Mouse (Mus musculus): ENCODE results near the gene Zfp618. TPM values are rescaled to one million over a fixed set of nuclear protein-coding genes. Genes with fewer than 3 reads are reported as not detected.

Gene Zfp618
- polyA plus RNA-seq (2012; ENCODE audit: insufficient read depth, insufficient read length, low replicate concordance, missing spikeins), result not detected in 2 replicates

- no peak for TF ChIP-seq POLR2A (IDR thresholded peaks at IDR 0.05; ENCODE audit: insufficient read depth, low read depth, low read length)
- no peak for TF ChIP-seq CTCF (IDR thresholded peaks at IDR 0.05; ENCODE audit: insufficient read depth, low read depth, low read length)
- no peak within 1 kb of the TSS for H3K27ac ChIP-seq (ENCODE audit: insufficient read depth, low read depth, low read length)
- peak within 1 kb of the TSS; percentile 64 for H3K4me3 ChIP-seq (ENCODE audit: insufficient read depth, low read depth, low read length)
- WGBS, result 11% methylated on average over 86 of the region's 86 CpGs
- peaks cover 5% of the 10 kb centered on the region for H3K4me1 ChIP-seq (ENCODE audit: control insufficient read depth, insufficient read depth, low read length)
These were observed at the start of gene Zfp618 for GRCm38 (mm10) chr4:62965497-62966302. Zfp618 (plus strand) TSS chr4:62965573.

- H3K27ac ChIP-seq (ENCODE audit: insufficient read depth, low read depth, low read length), result no peak overlapping the region
- no peaks in the 10 kb centered on the region for H3K4me1 ChIP-seq (ENCODE audit: control insufficient read depth, insufficient read depth, low read length)
- no peak for TF ChIP-seq CTCF (IDR thresholded peaks at IDR 0.05; ENCODE audit: insufficient read depth, low read depth, low read length)
- TF ChIP-seq POLR2A (IDR thresholded peaks at IDR 0.05; ENCODE audit: insufficient read depth, low read depth, low read length), result no peak
- 93% methylated on average over 8 of the region's 8 CpGs for WGBS
- no peak overlapping the region for H3K4me3 ChIP-seq (ENCODE audit: insufficient read depth, low read depth, low read length)
These were observed 48.3 kb upstream of the Zfp618 start for GRCm38 (mm10) chr4:62917056-62917455.

- Histone ChIP-seq H3K4me3 (ENCODE audit: insufficient read depth, low read depth, low read length) (no peak overlapping the region), H3K4me1 (ENCODE audit: control insufficient read depth, insufficient read depth, low read length) (no peaks in the 10 kb centered on the region), H3K27ac (ENCODE audit: insufficient read depth, low read depth, low read length) (no peak overlapping the region)
- TF ChIP-seq CTCF (IDR thresholded peaks at IDR 0.05; ENCODE audit: insufficient read depth, low read depth, low read length), result no peak
- no peak for TF ChIP-seq POLR2A (IDR thresholded peaks at IDR 0.05; ENCODE audit: insufficient read depth, low read depth, low read length)
- 92% methylated on average over 4 of the region's 4 CpGs for WGBS
These were observed 31.6 kb upstream of the Zfp618 start for GRCm38 (mm10) chr4:62933798-62934197.

GRCm38 (mm10) chr4:62935589-62936218 lies 29.7 kb upstream of the Zfp618 start:
- no peak for TF ChIP-seq CTCF (IDR thresholded peaks at IDR 0.05; ENCODE audit: insufficient read depth, low read depth, low read length)
- no peak overlapping the region for H3K27ac ChIP-seq (ENCODE audit: insufficient read depth, low read depth, low read length)
- WGBS, result 71% methylated on average over 11 of the region's 11 CpGs

GRCm38 (mm10) chr4:62941961-62942892 lies 23.1 kb upstream of the Zfp618 start:
- no peak for TF ChIP-seq POLR2A (IDR thresholded peaks at IDR 0.05; ENCODE audit: insufficient read depth, low read depth, low read length)
- no peak for TF ChIP-seq CTCF (IDR thresholded peaks at IDR 0.05; ENCODE audit: insufficient read depth, low read depth, low read length)
- 30% methylated on average over 14 of the region's 14 CpGs for WGBS
- Histone ChIP-seq H3K4me3 (ENCODE audit: insufficient read depth, low read depth, low read length) (no peak overlapping the region), H3K4me1 (ENCODE audit: control insufficient read depth, insufficient read depth, low read length) (no peaks in the 10 kb centered on the region), H3K27ac (ENCODE audit: insufficient read depth, low read depth, low read length) (no peak overlapping the region)

More at GRCm38 (mm10) chr4:62935589-62936218, 29.7 kb upstream of the Zfp618 start:
- H3K4me3 ChIP-seq (ENCODE audit: insufficient read depth, low read depth, low read length), result no peak overlapping the region
- no peaks in the 10 kb centered on the region for H3K4me1 ChIP-seq (ENCODE audit: control insufficient read depth, insufficient read depth, low read length)

GRCm38 (mm10) chr4:62944326-62944879 lies 21.0 kb upstream of the Zfp618 start:
- WGBS, result 75% methylated on average over 4 of the region's 4 CpGs
- Histone ChIP-seq H3K4me1 (ENCODE audit: control insufficient read depth, insufficient read depth, low read length) (no peaks in the 10 kb centered on the region), H3K27ac (ENCODE audit: insufficient read depth, low read depth, low read length) (no peak overlapping the region), H3K4me3 (ENCODE audit: insufficient read depth, low read depth, low read length) (no peak overlapping the region)
- TF ChIP-seq CTCF (IDR thresholded peaks at IDR 0.05; ENCODE audit: insufficient read depth, low read depth, low read length) (peak; percentile 25; the same call in 1 of the 2 replicates), POLR2A (IDR thresholded peaks at IDR 0.05; ENCODE audit: insufficient read depth, low read depth, low read length) (no peak)

- 0 out of 2 replicates have a peak, but pooled peaks cover 2% of the 10 kb centered on the region for H3K4me1 ChIP-seq (ENCODE audit: control insufficient read depth, insufficient read depth, low read length)
- 73% methylated on average over 4 of the region's 4 CpGs for WGBS
- TF ChIP-seq POLR2A (IDR thresholded peaks at IDR 0.05; ENCODE audit: insufficient read depth, low read depth, low read length) (no peak), CTCF (IDR thresholded peaks at IDR 0.05; ENCODE audit: insufficient read depth, low read depth, low read length) (no peak)
These were observed 1.6 kb upstream of the Zfp618 start for GRCm38 (mm10) chr4:62963806-62964205.

GRCm38 (mm10) chr4:62964844-62965496 lies 403 bp upstream of the Zfp618 start:
- no peak overlapping the region for H3K27ac ChIP-seq (ENCODE audit: insufficient read depth, low read depth, low read length)
- peak overlapping the region; percentile 64 for H3K4me3 ChIP-seq (ENCODE audit: insufficient read depth, low read depth, low read length)
- TF ChIP-seq CTCF (IDR thresholded peaks at IDR 0.05; ENCODE audit: insufficient read depth, low read depth, low read length) (no peak), POLR2A (IDR thresholded peaks at IDR 0.05; ENCODE audit: insufficient read depth, low read depth, low read length) (no peak)
- WGBS, result 11% methylated on average over 52 of the region's 52 CpGs
- H3K4me1 ChIP-seq (ENCODE audit: control insufficient read depth, insufficient read depth, low read length), result peaks cover 2% of the 10 kb centered on the region

More at GRCm38 (mm10) chr4:62963806-62964205, 1.6 kb upstream of the Zfp618 start:
- Histone ChIP-seq H3K27ac (ENCODE audit: insufficient read depth, low read depth, low read length) (no peak overlapping the region), H3K4me3 (ENCODE audit: insufficient read depth, low read depth, low read length) (no peak overlapping the region)
